Mouse (Mus musculus) erythroblast, embryonic 14.5 days (primary cell): ENCODE measurements around the gene Actg1. TPM values are rescaled to one million over a fixed set of nuclear protein-coding genes. Genes with fewer than 3 reads are reported as not detected.
A peak's percentile ranks its signal among the peaks of the same experiment; 100 is the strongest.
"Not testable (repeated sequence)": the region's sequence is repeated elsewhere in the genome, so short reads cannot be mapped to it uniquely, and the experiment has no call there.

ENCODE experiments used
- H3K27me3 ChIP-seq: 2 replicates; pipeline ENCODE4 v1.6.1; 2012; ENCODE audit warnings: inconsistent platforms; ENCODE audit not compliant: control insufficient read depth
- H3K36me3 ChIP-seq: 2 replicates; pipeline ENCODE4 v1.6.1; 2012; ENCODE audit warnings: mild to moderate bottlenecking, inconsistent platforms; ENCODE audit not compliant: control insufficient read depth
- H3K4me1 ChIP-seq: 2 replicates; pipeline ENCODE4 v1.6.1; 2012; ENCODE audit warnings: inconsistent platforms; ENCODE audit not compliant: control insufficient read depth
- H3K4me3 ChIP-seq: replicated peaks from 2 replicates; pipeline ENCODE3; 2012; ENCODE audit warnings: moderate library complexity, mild to moderate bottlenecking, inconsistent platforms
- H3K9me3 ChIP-seq: 2 replicates; pipeline ENCODE4 v1.6.1; 2012; ENCODE audit warnings: low read length, inconsistent platforms, mixed read lengths; ENCODE audit not compliant: control insufficient read depth
- GATA1 ChIP-seq: IDR thresholded peaks from 2 replicates; pipeline ENCODE4 v1.6.1; 2012; ENCODE audit warnings: low read length, inconsistent platforms, mixed read lengths
- TAL1 ChIP-seq: IDR thresholded peaks from 3 replicates; pipeline ENCODE4 v1.6.1; 2012; ENCODE audit warnings: low read length, inconsistent platforms, mixed read lengths
- polyA plus RNA-seq: library from polyadenylated mRNA; stranded (reverse); fragments of >175 nt; gene quantifications from 2 replicates; pipeline ENCODE4 v1.2.3, GENCODE M21; 2012

The Actg1 gene
- polyA plus RNA-seq, 1 experiment: 9.0 TPM

DNA sequence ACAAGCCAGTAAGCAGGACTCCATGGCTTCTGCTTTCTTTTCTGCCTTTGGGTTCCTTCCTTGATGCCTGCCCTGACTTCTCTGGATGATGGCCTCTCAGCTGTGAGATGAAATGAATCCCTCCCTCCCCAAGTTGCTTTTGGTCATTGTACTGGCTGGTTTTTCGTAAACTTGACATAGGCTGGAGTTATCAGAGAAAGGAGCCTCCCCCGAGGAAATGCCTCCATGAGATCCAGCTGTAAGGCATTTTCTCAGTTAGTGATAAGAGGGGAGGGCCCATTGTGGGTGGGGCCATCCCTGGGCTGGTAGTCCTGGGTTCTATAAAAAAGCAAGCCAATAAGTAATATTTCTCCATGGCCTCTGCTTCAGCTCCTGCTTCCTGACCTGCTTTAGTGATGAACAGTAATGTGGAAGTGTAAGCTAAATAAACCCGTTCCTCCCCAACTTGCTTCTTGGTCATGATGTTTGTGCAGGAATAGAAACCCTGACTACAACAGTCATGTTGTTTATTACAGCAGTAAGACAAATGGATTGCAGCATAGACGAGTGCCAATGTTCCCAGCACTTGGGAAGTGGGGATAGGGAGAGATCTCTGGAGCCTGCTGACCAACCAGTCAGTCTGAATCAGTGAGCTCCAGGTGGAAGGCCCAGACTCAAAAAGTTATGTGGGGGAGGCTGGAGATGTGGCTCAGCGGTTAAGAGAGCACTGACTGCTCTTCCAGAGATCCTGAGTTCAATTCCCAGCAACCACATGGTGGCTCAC is 7.1 kb upstream of the Actg1 start:
- peak overlapping the region; percentile 58 for H3K4me3 ChIP-seq
- no peaks in the 10 kb centered on the region for H3K9me3 ChIP-seq
- no peak for TF ChIP-seq TAL1
- no peak for TF ChIP-seq GATA1
- peaks cover 18% of the 10 kb centered on the region for H3K27me3 ChIP-seq
- no peaks in the 10 kb centered on the region; the same call in 1 of the 2 replicates for H3K36me3 ChIP-seq
- H3K4me1 ChIP-seq: peaks cover 75% of the 10 kb centered on the region

GRCm38 (mm10) chr11:120354304-120355276 is 6.2 kb upstream of the Actg1 start:
- H3K4me3 ChIP-seq: peak overlapping the region; percentile 58
- TF ChIP-seq TAL1: no peak
- no peak for TF ChIP-seq GATA1
- H3K9me3 ChIP-seq: no peaks in the 10 kb centered on the region
- H3K4me1 ChIP-seq: peaks cover 84% of the 10 kb centered on the region
- peaks cover 26% of the 10 kb centered on the region for H3K27me3 ChIP-seq
- no peaks in the 10 kb centered on the region; the same call in 1 of the 2 replicates for H3K36me3 ChIP-seq

DNA sequence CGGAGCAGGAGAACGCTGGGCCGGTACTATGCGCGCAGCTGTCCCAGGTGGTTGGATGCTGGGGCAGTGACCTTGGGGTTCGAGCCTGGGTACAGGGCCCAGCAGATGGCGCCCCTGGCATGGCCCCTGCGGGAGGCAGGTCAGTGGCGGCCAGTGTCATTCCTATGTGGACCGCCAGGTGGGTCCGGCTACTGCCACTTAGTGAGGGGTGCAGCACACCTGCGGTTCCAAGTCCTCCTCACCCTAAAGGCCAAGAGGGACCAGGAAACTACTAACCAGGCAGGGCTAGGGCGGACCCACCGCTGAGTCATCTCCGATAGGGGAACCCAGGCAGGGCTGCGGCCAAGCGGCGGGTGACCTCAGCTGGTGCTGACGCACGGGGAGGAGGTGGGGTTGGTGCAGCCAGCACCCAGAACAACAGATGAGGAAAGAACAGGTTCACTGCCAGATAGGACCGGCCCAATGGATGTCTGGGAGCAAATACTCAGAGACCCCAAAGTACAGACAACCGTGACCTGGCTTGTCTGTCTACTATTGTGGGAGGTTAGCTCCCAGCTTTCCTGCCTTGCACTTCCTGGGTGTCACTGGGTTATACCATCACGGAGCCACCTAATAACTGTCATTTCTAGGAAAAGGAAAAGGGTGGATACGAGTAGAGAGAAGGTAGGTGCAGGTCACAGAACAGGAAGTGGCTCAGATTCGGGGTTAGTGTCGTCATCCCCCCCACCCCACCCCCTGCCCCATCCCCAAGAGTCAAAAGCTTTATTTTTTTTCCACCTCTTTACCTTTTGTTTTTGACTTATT is 5.4 kb upstream of the Actg1 start:
- Histone ChIP-seq H3K9me3 (no peaks in the 10 kb centered on the region), H3K27me3 (peaks cover 35% of the 10 kb centered on the region), H3K4me3 (peak overlapping the region; percentile 65), H3K4me1 (peaks cover 93% of the 10 kb centered on the region), H3K36me3 (no peaks in the 10 kb centered on the region; the same call in 1 of the 2 replicates)
- TF ChIP-seq TAL1: no peak
- peak; percentile 27; the same call in 1 of the 2 replicates for TF ChIP-seq GATA1

- Histone ChIP-seq H3K4me1 (peaks cover 91% of the 10 kb centered on the region), H3K9me3 (no peaks in the 10 kb centered on the region), H3K4me3 (peak overlapping the region; percentile 65)
These were observed 4.4 kb upstream of the Actg1 start for GRCm38 (mm10) chr11:120352571-120353290.

DNA sequence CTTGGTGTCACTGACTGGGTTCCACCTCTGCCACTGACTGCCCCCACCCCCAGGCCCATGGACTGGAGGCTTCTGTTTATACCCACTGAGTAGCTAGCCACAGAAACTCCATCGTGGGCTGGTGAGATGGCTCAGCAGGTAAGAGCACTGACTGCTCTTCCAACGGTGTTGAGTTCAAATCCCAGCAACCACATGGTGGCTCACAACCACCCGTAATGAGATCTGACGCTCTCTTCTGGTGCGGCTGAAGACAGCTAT is 3.7 kb upstream of the Actg1 start:
- not testable (repeated sequence) for H3K36me3 ChIP-seq, H3K9me3 ChIP-seq, H3K4me3 ChIP-seq
- Histone ChIP-seq H3K4me1 (peaks cover 94% of the 10 kb centered on the region), H3K27me3 (peaks cover 36% of the 10 kb centered on the region)

More at GRCm38 (mm10) chr11:120352571-120353290, 4.4 kb upstream of the Actg1 start:
- TF ChIP-seq TAL1 (no peak), GATA1 (no peak)
- peaks cover 36% of the 10 kb centered on the region for H3K27me3 ChIP-seq
- no peaks in the 10 kb centered on the region; the same call in 1 of the 2 replicates for H3K36me3 ChIP-seq

DNA sequence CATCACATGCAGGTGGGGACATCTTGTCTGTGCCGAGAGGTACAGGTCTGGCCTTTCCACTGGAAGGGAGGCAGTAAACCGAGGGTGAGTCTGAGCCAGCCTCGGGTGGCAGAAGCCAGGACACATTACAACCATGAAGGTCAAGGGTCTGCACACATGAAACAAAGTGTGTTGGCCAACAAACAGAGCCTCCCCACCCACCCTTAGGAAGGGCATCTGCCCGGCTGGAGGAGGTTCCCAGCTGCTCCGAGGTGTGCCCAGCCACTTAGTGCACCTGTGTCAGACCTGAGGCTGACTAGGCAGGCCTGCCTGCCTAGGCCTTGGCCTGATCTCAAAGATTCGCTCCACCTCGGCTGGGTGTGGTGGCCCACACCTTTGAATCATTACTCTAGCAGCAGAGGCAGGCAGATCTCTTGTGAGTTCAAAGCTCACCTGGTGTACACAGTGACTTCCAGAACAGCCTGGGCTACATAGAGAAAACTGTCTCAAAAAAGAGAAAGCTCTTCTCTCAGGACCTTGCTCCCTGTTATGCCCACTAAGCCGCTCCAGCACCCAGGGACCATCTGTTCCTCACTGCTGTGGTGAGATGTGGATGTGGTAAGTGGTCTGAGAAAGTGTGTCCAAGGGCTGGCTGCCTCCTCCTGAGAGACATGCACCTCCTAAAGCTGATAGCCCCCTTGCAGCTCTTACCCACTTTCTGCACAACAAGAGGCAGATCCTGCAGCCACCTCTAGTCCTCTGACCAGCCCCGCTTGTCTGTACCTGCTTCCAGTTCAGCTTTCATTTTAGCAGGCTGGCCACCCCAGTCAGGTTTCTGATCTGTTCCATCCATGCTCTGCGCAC is 3.1 kb upstream of the Actg1 start:
- Histone ChIP-seq H3K4me3 (no peak overlapping the region), H3K9me3 (no peaks in the 10 kb centered on the region), H3K4me1 (peaks cover 92% of the 10 kb centered on the region), H3K27me3 (peaks cover 36% of the 10 kb centered on the region), H3K36me3 (peaks cover 8% of the 10 kb centered on the region)
- TF ChIP-seq GATA1: no peak
- TF ChIP-seq TAL1: no peak

- no peak overlapping the region for H3K4me3 ChIP-seq
These were observed 2.4 kb upstream of the Actg1 start for GRCm38 (mm10) chr11:120350711-120351110.

More at GRCm38 (mm10) chr11:120350711-120351110, 2.4 kb upstream of the Actg1 start:
- Histone ChIP-seq H3K9me3 (no peaks in the 10 kb centered on the region), H3K4me1 (peaks cover 86% of the 10 kb centered on the region), H3K27me3 (peaks cover 36% of the 10 kb centered on the region), H3K36me3 (peaks cover 11% of the 10 kb centered on the region)
- TF ChIP-seq GATA1: no peak
- TF ChIP-seq TAL1: no peak
